Mouse (Mus musculus): ENCODE data around the gene Sphk1.
A peak's percentile ranks its signal among the peaks of the same experiment; 100 is the strongest.

Sphk1 gene

DNA sequence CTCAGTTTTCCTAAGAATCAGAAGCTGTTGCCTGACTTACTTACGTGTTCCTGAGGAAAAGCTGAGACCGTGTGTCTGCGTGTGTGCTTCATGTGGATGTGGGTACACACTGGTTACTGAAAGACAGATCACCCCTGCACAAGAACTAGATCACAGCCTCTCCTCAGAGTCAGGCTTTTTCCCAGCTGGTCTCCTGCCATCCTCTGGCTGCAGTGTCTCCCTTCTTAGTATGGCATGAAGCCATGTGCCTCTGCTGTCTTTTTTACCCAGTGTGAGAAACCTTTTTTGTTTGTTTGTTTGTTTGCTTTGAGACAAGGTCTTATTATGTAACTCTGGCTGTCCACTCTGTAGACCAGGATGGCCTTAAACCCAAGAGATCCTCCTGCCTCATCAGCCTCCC, 48.6 kb downstream of the Sphk1 start:
- no peak for DNase-seq (ENCODE audit: low read depth, low spot score)

DNA sequence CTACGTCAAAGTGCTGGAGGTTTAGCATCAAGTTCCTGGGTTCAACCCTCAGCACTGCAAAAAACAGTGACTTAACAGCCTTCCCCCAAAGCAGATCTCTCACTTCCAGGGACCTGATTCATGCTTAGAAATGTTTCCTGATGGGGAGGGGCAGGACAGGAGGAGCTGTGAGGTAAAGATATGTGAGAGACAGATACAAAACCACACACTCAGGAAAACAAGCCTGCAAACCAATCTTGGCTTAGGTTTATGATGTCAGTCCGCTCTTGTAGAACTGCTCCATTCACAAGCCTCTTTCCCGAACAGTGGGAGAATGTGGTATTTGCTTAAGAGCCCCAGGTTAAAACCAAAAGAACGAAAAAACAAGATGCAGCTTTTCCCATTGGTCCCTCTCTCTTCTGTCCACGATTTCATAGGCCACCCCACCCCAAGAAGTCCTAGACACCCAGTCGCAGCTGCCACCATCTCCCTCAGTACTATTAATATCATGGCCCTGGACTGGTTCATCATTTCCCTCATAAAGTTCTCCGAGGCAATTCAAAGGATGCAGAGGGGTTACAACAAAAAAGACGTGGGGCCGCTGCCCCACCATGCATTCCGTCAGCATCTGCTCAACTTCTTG, 49.4 kb downstream of the Sphk1 start:
- DNase-seq (ENCODE audit: low read depth, low spot score) = no peak

DNA sequence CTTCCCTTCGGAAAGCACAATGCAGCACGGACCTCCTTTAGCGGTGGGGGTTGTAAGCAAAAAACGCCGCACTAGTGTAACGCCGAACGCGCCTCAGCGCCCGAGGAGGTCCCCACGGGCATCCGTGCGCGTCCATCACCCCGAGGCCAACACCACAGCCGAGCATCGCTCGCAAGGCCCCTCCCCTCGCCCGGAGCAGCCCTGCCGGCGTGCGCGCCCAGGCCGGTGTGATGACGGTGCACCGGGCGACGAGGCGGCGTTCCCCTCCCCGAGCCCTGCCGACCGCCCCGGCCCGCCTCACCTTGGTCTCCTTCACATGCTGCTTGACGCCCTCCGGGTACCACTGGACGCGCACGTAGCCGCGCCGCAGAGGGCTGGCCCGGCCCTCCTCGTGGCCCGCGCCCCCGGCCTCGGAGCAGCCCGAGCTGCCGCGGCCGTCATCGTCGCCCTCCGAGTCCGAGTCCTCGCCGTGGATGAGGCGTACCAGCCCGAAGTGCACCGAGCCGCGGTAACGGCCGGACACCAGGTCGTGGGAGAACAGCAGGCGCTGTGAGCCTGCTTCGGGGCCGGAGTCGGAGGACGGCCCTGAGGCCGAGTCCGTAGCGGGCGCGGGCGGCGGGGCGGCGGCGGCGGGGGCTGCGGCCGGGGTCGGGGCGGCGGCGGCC, 50.1 kb downstream of the Sphk1 start:
- DNase-seq (ENCODE audit: low read depth, low spot score) = peak; percentile 32

DNA sequence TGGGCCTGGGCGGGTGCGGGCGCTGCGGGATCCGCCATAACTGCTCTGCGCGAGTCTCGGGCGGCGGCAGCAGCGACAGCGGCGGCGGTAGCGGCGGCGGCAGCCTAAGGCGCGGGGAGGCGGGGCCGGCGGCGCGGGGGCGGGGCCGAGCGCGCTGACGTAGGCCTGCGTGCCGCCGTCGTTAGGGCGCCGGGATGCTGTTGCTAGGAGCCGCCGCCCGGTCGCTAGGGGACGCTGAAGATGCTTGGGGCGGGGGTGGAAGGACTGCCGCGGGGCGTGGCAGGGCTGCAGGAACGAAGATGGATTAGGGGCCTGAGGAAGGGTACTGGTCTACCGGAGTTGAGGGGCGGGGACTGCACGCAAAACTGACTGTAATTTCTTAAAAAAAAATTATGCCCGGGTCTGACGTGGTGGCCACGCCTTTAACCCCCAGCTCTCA, 50.7 kb downstream of the Sphk1 start, which contains the start of gene Ube2o:
TSS of gene Ube2o (minus strand) at position 72 of the 439 bp plus-strand sequence.
- DNase-seq (ENCODE audit: low read depth, low spot score) = peak; percentile 91

DNA sequence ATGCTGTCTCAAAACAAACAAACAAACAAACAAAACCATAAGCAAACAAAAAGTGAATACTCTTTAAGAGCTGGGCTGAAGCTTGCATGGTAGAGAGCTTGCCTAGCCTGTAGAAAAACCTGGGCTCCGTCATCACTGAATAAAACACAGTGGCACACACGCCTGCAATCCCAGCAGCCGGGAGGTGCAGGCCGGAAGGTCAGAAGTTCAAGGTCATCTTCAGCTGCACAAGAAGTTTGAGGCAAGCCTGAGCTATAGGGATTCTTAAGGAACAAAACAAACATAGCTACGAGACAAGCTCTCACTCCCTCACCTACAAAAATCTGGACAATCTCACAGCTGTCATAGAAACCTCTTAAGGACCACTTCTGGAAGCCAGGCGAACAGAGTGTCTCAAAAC, 55.0 kb downstream of the Sphk1 start:
- peak; percentile 89 for DNase-seq (ENCODE audit: low read depth, low spot score)
